Mouse (Mus musculus): ENCODE data around the gene Cdh20. TPM values are rescaled to one million over a fixed set of nuclear protein-coding genes. Genes with fewer than 3 reads are reported as not detected.

Gene Cdh20
- polyA plus RNA-seq (2015; fragmentation: Nextera tagmentation; extraction: Ambion mirVana): 1.1 and 1.2 TPM in 2 replicates

DNA sequence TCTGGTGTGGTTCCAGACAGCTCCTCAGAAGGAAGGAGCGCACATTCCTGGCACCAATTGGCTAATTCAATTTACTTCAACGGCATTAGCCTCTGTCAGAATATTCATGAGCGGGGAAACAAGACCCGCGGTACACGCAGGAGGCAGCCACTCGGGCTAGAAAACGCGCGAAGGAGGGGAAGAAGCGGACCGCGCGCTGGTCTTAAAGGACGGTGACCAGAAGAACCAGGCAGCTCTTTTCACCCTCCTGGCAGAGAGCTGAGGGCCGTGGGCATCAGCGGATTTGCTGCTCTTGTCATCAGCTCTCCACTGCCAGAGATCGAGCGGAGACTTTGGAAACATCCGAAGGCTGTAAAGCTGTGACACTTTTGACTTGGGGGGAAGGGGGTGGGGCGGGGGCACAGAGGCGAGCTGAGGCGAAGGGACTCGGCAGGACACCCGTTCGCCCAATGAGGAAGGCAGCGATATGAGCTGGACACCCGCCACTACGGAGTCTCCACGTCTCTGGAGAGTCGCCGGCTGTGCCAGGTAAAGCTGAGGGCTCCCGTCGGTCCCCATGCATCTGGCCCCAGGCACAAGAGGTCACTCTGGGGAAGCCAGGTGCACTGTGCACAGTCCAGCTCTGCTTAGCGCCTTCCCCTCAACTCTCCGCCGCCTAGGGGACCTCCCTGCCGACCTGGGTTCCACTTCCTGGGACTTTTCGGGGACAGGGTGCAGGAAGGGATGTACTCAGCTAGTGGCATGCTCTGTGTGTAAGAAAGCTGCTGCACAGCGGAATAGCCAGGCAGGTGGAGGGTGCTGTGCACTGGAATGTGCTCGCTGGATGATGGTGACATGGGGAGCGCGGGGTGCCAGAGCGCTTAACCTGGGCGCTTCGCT lies at the start of gene Cdh20:
Gene Cdh20, plus strand, starts transcription at position 159 of the 879 bp plus-strand sequence.
- H3K4me1 ChIP-seq: peaks cover 27% of the 10 kb centered on the region
- no peaks in the 10 kb centered on the region for H3K9me3 ChIP-seq
- peak; percentile 83 for ATAC-seq (replicated peaks)
- peak within 1 kb of the TSS; percentile 64 for H3K4me3 ChIP-seq
- H3K27me3 ChIP-seq: no peaks in the 10 kb centered on the region
- H3K36me3 ChIP-seq: no peaks in the 10 kb centered on the region
- H3K9ac ChIP-seq (replicated peaks): peak within 1 kb of the TSS; percentile 64
- no peak within 1 kb of the TSS for H3K27ac ChIP-seq (replicated peaks)
- under 1% methylated on average over 46 of the region's 46 CpGs for WGBS
- peak within 1 kb of the TSS; percentile 99 for H3K4me2 ChIP-seq (replicated peaks)

DNA sequence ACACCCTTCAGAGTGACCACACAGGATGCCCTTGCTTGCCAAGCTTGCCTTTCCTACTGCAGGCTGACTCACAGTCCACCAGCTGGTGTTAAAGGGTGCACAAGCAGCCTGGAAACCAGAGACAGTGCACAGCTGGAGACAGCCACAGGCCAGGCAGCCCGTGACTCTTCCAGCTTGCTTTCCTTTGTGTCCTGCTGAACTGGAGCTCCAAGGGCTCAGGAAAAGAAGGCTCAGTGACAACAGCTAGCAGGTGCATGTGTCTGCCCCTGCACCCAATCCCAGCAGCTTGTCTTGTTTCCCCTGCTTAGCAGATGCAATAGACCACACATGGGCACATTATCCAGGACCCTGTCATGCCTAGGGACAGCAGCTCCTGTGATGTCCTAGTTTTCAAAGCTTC lies 21.5 kb upstream of the Cdh20 start:
- H3K9ac ChIP-seq (replicated peaks): no peak overlapping the region
- 0% methylated on average over 1 of the region's 1 CpGs for WGBS
- no peaks in the 10 kb centered on the region for H3K9me3 ChIP-seq
- H3K4me2 ChIP-seq (replicated peaks): no peak overlapping the region
- no peak overlapping the region for H3K4me3 ChIP-seq
- peak; percentile 77 for ATAC-seq (replicated peaks)
- H3K36me3 ChIP-seq: no peaks in the 10 kb centered on the region
- H3K4me1 ChIP-seq: peaks cover 6% of the 10 kb centered on the region
- H3K27ac ChIP-seq (replicated peaks): no peak overlapping the region
- no peaks in the 10 kb centered on the region for H3K27me3 ChIP-seq

DNA sequence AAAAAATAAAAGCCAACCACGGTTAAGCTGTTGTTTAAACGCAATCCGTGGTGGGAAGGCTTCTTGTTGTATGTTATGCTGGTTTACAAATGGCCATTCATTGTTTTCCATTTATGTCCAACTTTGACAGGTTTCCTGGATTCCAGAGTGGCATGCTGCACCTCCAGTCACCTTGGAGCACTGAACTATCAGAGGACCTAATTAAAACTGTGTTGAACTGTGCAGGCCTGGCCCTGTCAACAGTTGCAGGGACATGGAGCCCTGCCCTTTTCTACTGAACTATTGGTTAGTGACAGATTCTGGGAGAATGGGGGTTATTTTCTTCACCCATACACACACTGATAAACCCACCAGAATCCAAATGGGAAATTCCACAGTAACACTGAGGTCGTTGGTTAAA lies 20.9 kb upstream of the Cdh20 start:
- Histone ChIP-seq H3K9ac (replicated peaks) (no peak overlapping the region), H3K9me3 (no peaks in the 10 kb centered on the region), H3K4me3 (no peak overlapping the region), H3K27me3 (no peaks in the 10 kb centered on the region), H3K27ac (replicated peaks) (no peak overlapping the region), H3K4me2 (replicated peaks) (no peak overlapping the region), H3K36me3 (no peaks in the 10 kb centered on the region), H3K4me1 (peaks cover 6% of the 10 kb centered on the region)
- 36% methylated on average over 4 of the region's 4 CpGs for WGBS
- no peak; the same call in 1 of the 2 replicates for ATAC-seq (replicated peaks)

DNA sequence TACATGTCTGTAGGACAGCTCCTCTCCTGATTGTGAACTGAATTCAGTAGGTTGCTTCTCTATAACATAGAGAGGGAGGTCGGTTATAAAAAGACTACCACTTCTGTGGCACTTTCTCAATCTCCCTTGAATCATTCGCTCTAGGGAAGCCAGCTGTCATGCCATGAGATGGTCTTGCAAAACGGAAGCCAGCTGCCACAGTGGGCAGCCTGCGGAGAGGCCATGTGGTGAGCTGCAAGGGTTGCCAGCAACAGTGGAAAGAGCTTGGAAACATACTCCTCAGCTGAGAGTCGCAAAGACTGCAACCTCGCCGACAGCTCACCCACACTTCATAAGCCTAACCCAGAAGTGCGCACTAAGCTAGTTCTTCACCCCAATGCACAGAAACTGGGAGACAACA lies 13.8 kb upstream of the Cdh20 start:
- ATAC-seq (replicated peaks): no peak
- no peaks in the 10 kb centered on the region for H3K9me3 ChIP-seq
- H3K36me3 ChIP-seq: no peaks in the 10 kb centered on the region
- H3K27ac ChIP-seq (replicated peaks): no peak overlapping the region
- no peaks in the 10 kb centered on the region for H3K4me1 ChIP-seq
- WGBS: 75% methylated on average over 8 of the region's 8 CpGs
- H3K27me3 ChIP-seq: no peaks in the 10 kb centered on the region
- no peak overlapping the region for H3K9ac ChIP-seq (replicated peaks)
- no peak overlapping the region for H3K4me2 ChIP-seq (replicated peaks)
- H3K4me3 ChIP-seq: no peak overlapping the region

DNA sequence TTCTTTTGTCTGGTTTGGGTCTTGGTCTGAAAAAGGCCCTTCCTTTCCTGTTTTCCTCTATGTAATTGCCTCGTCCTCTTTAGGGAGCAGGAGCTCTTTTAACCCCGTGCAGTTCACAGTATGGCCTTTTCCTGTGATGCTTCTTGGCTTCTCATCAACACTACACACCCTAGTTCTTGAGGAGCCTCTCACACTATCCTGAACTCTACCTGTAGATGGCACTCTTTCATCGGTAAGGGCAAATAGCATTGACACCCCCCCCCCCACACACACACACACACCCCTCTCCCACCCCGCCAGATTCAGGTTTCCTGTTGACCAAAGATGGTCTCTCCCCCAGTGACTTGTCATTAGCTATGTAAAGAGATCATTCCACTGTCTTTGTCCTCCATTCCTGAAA lies 12.4 kb upstream of the Cdh20 start:
- Histone ChIP-seq H3K4me3 (no peak overlapping the region), H3K27me3 (no peaks in the 10 kb centered on the region), H3K9me3 (no peaks in the 10 kb centered on the region), H3K4me2 (replicated peaks) (no peak overlapping the region), H3K36me3 (no peaks in the 10 kb centered on the region), H3K27ac (replicated peaks) (no peak overlapping the region), H3K4me1 (no peaks in the 10 kb centered on the region), H3K9ac (replicated peaks) (no peak overlapping the region)
- ATAC-seq (replicated peaks): no peak
- WGBS: 31% methylated on average over 4 of the region's 4 CpGs

DNA sequence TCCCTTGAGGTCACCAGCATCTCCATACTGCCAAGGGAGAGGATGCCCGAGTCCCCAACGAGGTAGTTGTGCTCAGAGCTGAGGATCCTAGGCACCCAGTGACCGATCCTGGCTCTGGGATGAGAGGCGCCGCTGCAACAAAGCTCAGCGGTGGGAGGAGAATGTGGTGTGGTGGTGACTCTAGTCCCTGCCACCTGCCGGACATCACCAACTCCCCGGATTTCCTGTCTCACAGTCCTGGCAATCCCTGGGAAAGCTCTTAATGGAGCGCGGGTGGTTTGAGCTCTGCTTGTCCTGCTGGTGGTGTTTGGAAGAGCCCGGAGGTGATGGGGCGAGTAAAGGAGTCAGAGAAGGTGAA lies 900 bp downstream of the Cdh20 start:
- WGBS: 0% methylated on average over 12 of the region's 12 CpGs
- Histone ChIP-seq H3K27ac (replicated peaks) (no peak overlapping the region), H3K4me1 (peaks cover 27% of the 10 kb centered on the region), H3K36me3 (no peaks in the 10 kb centered on the region), H3K9ac (replicated peaks) (peak overlapping the region; percentile 64), H3K27me3 (no peaks in the 10 kb centered on the region), H3K9me3 (no peaks in the 10 kb centered on the region), H3K4me3 (peak overlapping the region; percentile 64), H3K4me2 (replicated peaks) (peak overlapping the region; percentile 99)
- peak; percentile 72; the same call in 1 of the 2 replicates for ATAC-seq (replicated peaks)

DNA sequence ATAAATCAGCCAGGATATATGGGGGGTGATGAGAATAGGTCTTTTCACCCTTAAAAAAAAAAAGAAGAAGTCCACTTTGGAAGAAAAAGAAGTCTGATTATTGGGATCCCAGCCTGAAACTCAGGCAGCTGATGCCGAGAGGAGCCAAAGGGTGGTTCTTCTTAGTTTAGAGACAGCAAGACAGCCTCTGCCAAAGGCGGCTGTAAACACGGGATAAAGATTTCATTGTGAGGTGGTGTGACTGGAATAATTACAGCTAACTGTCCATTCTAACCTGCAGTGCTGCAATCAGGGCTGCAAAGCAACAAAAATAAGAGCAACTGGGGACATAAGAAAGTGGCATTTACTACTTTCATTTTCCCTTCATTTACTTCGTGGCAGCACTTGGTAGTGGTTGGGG lies 3.6 kb downstream of the Cdh20 start:
- 35% methylated on average over 4 of the region's 4 CpGs for WGBS
- Histone ChIP-seq H3K4me1 (peaks cover 27% of the 10 kb centered on the region), H3K4me2 (replicated peaks) (no peak overlapping the region), H3K36me3 (no peaks in the 10 kb centered on the region), H3K27ac (replicated peaks) (no peak overlapping the region), H3K4me3 (no peak overlapping the region), H3K27me3 (no peaks in the 10 kb centered on the region), H3K9me3 (no peaks in the 10 kb centered on the region), H3K9ac (replicated peaks) (no peak overlapping the region)
- no peak for ATAC-seq (replicated peaks)

DNA sequence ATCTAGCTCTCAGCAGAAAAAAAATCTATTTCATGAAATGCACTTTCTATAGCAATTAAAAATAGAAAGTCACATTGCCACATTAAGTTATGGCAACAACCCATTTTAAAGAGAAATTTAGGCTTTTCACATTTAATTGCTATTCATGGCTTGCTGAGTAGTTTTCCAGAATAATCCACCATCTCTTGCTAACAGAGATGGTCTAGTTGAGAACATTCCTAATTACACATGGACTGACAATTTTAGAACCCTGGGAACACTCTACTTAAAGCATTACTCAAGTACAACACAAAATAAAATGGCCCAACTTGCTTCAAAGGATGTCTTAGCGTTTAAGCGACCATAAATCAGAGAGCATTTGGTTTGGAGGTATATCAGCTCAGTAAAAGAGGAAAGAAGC lies 4.9 kb downstream of the Cdh20 start:
- no peak overlapping the region for H3K4me3 ChIP-seq
- 93% methylated on average over 2 of the region's 2 CpGs for WGBS
- ATAC-seq (replicated peaks): no peak

DNA sequence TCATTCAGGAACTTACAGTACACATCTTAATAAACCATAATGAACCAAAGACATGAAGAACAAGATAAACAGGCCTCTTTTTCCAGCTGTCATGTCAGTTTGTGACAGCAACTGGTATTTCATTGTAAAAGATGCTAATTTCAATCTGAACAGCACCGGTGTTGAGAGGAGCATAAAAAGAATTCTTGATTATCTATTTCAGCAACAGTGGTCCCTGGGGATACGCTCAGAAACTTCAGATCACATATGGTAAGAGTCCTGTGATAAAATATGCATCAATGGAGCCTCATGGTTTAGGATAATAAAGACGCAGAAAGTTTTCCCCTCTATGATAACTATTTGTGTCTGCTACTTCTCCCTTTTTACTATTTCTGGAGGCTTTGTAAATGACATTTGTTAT lies 25.2 kb downstream of the Cdh20 start:
- Histone ChIP-seq H3K9ac (replicated peaks) (no peak overlapping the region), H3K4me2 (replicated peaks) (no peak overlapping the region), H3K9me3 (no peaks in the 10 kb centered on the region), H3K36me3 (no peaks in the 10 kb centered on the region), H3K4me3 (no peak overlapping the region), H3K4me1 (peaks cover 7% of the 10 kb centered on the region), H3K27ac (replicated peaks) (no peak overlapping the region), H3K27me3 (no peaks in the 10 kb centered on the region)
- WGBS: 47% methylated on average over 3 of the region's 3 CpGs
- no peak for ATAC-seq (replicated peaks)

More for the DNA sequence above, 4.9 kb downstream of the Cdh20 start:
- Histone ChIP-seq H3K27me3 (no peaks in the 10 kb centered on the region), H3K36me3 (no peaks in the 10 kb centered on the region), H3K9me3 (no peaks in the 10 kb centered on the region), H3K27ac (replicated peaks) (no peak overlapping the region), H3K4me1 (peaks cover 24% of the 10 kb centered on the region), H3K4me2 (replicated peaks) (no peak overlapping the region), H3K9ac (replicated peaks) (no peak overlapping the region)

DNA sequence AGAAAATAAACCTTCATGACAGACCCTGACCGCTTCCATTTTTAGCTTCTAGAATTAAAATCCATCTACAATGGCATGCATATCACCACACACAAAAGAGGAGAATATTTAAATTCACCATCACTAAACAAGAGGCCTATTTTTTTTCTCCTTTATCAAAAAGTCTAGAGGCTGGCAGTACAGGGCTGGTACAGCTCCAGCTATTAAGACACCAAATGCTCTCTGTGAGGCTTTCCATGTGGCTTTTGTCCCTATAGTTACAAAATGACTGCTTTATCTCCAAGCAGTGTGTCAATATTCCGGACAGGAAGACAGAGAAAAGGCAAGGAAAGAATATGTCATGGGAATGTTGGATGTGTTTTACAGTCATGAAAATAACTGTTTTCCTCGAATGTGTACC lies 27.8 kb downstream of the Cdh20 start:
- Histone ChIP-seq H3K4me3 (no peak overlapping the region), H3K36me3 (no peaks in the 10 kb centered on the region), H3K4me1 (peaks cover 7% of the 10 kb centered on the region), H3K27ac (replicated peaks) (0 out of 2 replicates have a peak overlapping the region, but pooled peaks have one; percentile 6), H3K4me2 (replicated peaks) (no peak overlapping the region), H3K9ac (replicated peaks) (no peak overlapping the region), H3K9me3 (no peaks in the 10 kb centered on the region), H3K27me3 (no peaks in the 10 kb centered on the region)
- 42% methylated on average over 3 of the region's 3 CpGs for WGBS
- ATAC-seq (replicated peaks): no peak; the same call in 1 of the 2 replicates

DNA sequence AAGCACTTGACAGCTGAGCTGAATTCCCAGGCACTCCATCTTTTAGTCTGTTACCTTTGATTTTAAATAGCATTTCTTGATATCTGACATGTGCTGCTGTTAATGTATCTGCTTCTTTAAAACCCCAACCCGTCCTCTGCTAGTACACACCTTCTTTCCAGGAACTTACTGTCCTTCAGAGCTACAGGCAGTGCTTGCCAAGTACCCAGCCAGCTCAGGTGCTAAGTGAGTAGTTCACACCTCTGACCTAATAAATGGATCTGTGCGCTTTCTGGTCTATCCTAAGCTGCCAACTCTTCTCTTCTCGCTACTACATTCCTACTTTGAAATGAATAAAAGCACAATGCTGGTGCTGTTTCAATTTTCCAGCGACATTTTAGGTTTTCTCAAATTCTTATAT lies 28.8 kb downstream of the Cdh20 start:
- Histone ChIP-seq H3K4me2 (replicated peaks) (no peak overlapping the region), H3K4me1 (peaks cover 7% of the 10 kb centered on the region), H3K4me3 (no peak overlapping the region), H3K27me3 (no peaks in the 10 kb centered on the region), H3K27ac (replicated peaks) (no peak overlapping the region), H3K9ac (replicated peaks) (no peak overlapping the region), H3K9me3 (no peaks in the 10 kb centered on the region), H3K36me3 (no peaks in the 10 kb centered on the region)
- ATAC-seq (replicated peaks): no peak
- 74% methylated on average over 4 of the region's 4 CpGs for WGBS

DNA sequence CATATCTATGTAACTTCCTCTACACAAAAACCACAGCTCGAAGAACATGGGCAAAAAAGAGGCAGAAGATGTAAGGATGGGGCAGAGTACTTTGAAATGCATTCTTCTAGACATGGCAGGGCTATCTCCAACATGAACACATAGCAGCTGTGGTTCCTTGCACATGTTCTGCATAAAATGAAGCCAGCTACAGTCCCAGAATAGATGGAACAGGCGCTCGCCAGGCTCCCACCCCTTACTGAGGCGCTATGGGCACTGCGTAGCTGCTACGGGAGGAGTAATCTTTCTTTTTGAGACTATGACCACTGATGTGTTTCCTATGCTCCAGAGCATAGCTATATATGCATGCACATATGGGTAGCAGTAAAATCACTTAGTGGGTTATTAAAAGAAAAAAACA lies 36.4 kb downstream of the Cdh20 start:
- ATAC-seq (replicated peaks): no peak
- Histone ChIP-seq H3K36me3 (no peaks in the 10 kb centered on the region), H3K9ac (replicated peaks) (no peak overlapping the region), H3K4me1 (no peaks in the 10 kb centered on the region), H3K27me3 (no peaks in the 10 kb centered on the region), H3K9me3 (no peaks in the 10 kb centered on the region), H3K27ac (replicated peaks) (no peak overlapping the region), H3K4me3 (no peak overlapping the region), H3K4me2 (replicated peaks) (no peak overlapping the region)
- 94% methylated on average over 6 of the region's 6 CpGs for WGBS

DNA sequence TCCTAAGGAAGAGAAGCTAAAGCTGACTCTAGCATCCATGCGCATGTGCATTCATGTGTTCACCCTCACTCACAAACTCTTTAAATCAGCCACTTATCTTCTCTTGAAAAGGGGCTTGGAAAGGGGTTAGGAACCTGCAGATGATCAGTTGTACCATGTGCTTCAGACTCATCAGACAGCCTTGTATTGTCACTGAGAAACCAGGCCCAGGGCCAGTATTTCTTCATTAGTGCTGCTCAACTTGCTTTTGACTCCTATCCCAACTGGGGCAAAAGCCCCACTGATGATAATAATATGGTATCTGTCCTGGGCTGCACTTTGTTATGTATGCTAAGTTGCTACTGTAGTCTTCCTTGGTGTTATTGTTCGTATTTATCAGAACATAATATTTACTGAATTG lies 38.9 kb downstream of the Cdh20 start:
- no peak overlapping the region for H3K27ac ChIP-seq (replicated peaks)
- ATAC-seq (replicated peaks): no peak
- WGBS: 93% methylated on average over 2 of the region's 2 CpGs

More for the DNA sequence above, 38.9 kb downstream of the Cdh20 start:
- H3K27me3 ChIP-seq: no peaks in the 10 kb centered on the region
- H3K4me2 ChIP-seq (replicated peaks): no peak overlapping the region
- no peak overlapping the region for H3K4me3 ChIP-seq
- no peaks in the 10 kb centered on the region for H3K9me3 ChIP-seq
- H3K4me1 ChIP-seq: no peaks in the 10 kb centered on the region
- no peak overlapping the region for H3K9ac ChIP-seq (replicated peaks)
- H3K36me3 ChIP-seq: no peaks in the 10 kb centered on the region
